Mouse (Mus musculus): ENCODE results near the gene Tnnc1.

DNA sequence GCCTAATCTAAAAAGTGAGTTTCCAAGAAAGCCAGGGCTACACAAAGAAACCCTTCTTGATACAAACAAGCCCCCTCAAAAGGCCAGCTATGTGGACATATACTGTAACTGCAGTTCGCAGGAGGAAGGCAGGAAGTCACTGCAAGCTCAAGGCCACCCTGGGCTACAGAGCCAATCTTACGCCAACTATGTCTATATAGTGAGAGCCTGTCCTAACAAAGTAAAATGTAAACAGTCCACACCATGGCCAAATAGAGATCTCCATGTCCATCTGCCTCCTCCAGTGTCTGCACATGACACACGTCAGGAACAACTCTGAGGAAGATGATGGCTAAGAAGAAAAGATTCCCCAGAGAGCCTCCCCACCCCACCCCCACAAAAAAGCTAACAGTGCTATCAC, 8.1 kb upstream of the Tnnc1 start:
- TF ChIP-seq CTCF (conservative IDR thresholded peaks at IDR 0.05; ENCODE audit: low read length) (no peak), NANOG (IDR thresholded peaks at IDR 0.05; ENCODE audit: borderline replicate concordance, low read length) (no peak)
